Mouse (Mus musculus) brain, embryonic 18.5 days (tissue): ENCODE measurements at regions not wholly inside any gene's neighbourhood (a gene's known extent, or its start where the extent isn't known, plus 50 kb on each side); places are given as distances from the start of the nearest gene placed in this dataset.

Experiments
- DNase-seq: peaks from one replicate; pipeline ENCODE4 v3.0.0-alpha.2; 2012; ENCODE audit warnings: low read depth, low spot score

GRCm38 (mm10) chr1:81746013-81746412, 486.9 kb upstream of the Gm9747 start:
- DNase-seq, result no peak

DNA sequence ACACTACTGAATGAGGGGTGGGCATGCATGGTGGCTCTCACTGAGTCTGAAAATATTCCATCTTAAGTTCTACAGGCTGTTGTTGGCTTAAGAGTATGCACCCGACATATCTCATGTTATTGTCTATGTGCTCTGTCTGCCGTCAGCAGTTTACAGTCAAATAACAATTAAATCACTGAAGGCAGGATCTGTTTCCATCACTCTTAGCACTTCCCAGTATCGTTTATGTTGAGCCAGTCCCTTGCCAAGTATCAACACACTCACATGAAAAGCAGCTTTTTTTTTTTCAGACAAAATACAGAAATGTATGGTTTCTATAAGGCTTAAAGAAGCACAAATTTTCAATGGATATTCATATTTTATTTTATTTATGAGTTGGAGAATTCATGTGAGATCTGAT, 485.9 kb upstream of the Gm9747 start:
- no peak for DNase-seq

DNA sequence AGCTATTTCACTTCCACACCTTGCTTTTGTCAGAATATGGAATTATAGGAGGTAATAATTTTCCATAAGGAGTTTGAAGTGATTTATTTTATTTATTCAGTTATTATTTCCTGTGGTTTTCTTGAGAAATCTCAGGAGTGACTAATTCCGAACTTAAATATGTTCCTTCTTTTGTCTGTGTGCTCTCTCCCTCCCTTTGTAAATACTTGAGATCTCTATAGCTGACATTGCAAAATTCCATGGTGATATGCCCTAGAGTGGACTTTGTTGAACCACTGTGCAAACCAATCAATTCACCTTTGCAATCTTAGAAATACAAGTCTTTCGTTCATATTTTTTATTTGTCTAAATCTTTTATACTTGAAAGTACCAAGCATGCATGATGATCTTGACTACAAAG, 478.8 kb upstream of the Gm9747 start:
- no peak for DNase-seq

GRCm38 (mm10) chr1:81755281-81755680, 477.6 kb upstream of the Gm9747 start:
- no peak for DNase-seq

DNA sequence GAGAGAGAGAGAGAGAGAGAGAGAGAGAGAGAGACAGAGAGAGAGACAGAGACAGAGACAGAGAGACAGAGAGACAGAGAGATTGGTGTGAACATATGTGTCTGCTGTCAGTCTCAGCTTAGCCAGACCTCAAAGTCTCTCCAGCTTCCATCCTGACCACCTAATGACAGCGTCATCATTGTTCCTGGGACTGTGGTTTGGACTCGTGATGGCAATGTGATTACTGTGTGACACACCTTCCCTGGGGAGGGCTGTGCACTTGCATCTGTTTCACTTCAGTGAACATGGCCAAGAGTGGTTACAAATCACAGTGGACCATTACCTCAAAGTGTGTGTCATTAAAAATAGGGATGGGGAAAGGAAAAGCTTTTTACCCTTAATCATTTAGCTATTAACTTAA, 477.2 kb upstream of the Gm9747 start:
- no peak for DNase-seq

- DNase-seq, result no peak
These were observed 473.0 kb upstream of the Gm9747 start for GRCm38 (mm10) chr1:81759919-81760318.

DNA sequence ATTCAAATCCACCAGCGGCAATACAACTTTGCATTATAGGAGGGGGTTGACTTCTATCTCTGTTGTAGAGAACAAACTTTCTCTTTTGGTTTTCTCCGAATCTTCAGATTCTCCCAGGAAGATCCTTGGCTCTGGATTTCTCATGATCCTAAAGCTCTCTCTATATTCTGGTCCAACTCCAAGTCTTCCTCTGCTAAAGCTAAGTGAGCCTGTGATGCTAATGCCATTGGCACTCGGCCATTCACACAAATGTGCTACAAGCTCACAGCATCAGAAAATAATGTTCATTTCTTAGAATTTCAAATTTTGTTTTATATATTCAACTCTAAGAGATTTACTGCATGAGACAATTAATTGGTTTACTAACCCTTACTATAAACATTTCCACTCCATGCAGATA, 461.2 kb upstream of the Gm9747 start:
- DNase-seq, result peak; percentile 12

DNA sequence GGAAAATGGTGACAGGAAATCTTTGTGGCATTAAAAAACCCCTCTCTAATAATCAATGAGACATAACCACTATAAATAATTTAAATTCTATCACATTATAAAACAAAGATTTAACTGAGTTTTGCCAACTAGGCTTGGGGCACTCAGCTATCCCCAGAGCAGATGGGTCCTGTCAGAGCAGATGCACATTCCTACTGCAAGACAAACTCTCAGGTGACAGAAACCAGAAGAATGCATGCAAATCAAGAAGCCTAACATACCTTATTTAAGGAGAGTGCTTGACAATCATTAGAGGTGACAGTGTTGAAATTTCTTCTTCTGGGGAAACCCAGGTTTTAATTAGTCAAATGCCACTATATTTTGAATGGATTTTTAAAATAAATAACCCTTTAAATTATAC, 452.3 kb upstream of the Gm9747 start:
- no peak for DNase-seq

GRCm38 (mm10) chr1:81784305-81784704, 448.6 kb upstream of the Gm9747 start:
- DNase-seq, result no peak

GRCm38 (mm10) chr1:81794771-81795170, 438.1 kb upstream of the Gm9747 start:
- no peak for DNase-seq

DNA sequence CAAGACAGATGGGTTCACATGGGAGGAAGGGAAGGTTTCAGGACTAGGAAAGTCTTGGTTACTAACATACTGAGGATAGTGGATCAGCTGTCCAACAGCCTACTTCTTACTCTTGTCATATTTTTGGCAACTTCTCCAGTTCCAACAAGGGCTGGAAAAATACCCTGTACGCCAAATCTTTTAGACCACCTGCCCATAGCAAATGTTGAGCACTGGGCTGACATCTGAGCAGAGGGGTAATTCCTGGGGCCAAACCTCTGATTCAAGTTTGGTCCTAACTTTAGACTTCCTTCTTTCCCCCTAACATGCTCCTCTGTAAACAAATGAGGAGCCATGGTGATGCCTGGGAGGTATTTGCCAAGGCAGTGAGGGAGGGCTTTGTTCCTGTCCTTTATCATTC, 437.5 kb upstream of the Gm9747 start:
- DNase-seq, result no peak

DNA sequence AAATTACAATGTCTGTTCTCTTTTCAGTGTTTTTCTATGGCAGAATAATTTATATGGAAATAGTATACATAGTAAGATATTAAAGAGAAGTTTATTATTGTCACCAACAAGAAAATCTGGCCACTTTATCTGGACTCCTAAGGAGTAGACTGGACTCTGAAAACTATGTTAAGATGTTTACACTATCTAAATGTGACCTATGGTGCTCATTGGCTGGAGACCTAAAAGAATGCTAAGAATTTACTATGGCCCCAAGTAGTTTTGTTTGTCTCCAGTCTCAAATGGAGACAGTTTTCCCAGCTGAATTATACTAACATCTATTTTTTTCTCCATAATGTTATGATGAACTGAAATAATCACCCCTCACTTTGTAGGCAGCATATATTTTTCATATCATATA, 421.3 kb upstream of the Gm9747 start:
- no peak for DNase-seq

DNA sequence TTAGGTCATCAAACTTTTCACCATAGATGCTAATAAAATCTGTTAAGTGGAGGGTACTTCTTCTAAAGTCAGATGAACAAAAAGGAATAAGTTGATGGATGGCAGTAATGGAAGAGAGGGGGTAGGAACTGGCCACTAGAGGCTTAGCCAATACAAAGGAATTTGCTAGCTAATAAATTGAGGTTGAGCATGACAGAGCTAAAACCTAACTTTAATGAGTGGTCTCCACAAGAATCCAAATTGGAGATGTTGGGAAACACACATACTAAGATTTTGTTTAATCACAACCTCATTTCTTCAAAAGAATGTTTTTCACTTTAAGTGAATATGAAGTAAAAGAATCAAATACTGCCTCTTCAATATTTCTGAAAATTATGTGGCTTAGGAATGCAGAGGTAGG, 414.0 kb upstream of the Gm9747 start:
- no peak for DNase-seq

GRCm38 (mm10) chr1:81841966-81842365, 390.9 kb upstream of the Gm9747 start:
- DNase-seq, result no peak

DNA sequence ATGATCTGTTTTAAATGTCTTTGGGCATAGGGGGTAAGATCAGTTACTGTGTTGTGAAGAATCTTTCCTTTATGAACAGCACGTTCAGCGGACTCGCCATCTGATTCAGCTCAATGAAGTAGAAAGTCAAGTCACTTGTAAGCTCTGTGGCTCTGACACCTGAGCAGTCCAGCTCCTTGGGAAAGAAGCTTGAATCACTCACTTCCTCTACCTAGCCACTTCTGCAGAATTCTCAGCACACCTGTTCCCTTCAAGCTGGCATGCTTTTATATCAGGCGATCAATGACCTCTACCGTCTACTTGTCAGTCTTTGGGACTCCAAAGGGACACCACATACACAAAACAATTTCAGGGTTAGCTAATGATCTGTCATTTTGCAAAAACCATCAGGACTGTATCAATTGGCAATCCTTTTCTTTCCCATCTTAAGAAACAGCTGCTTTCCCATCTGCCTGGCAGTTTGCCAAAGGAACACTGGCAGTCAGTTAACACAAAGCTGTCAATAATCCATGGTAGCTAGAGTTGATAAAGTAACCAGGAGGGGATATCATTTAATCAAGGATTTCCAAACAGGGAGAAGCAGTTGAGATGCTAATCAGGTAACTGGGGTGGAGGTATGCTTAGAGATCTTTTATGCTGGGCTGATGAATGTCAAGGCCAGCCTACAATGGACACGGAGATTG, 382.3 kb upstream of the Gm9747 start:
- DNase-seq, result no peak

GRCm38 (mm10) chr1:81859464-81859863, 373.4 kb upstream of the Gm9747 start:
- no peak for DNase-seq

DNA sequence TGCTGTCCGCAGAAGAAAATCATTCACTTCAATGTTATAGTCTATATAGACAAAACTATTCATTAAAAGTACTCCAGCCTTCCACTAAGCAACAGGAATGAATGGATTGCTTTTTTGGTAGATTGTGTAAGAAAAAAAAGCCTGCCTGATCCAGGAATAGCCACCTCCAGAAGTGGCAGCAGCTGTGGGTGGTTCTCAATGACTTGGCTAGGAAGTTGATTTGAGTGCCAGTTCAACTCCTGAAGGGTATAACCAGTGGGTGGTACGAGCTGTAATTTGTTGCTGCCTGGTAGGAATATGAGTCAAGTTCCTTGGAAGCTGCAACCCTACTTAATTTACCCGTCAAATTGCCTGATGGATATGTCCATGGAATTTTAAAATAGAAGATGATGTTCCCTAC, 368.3 kb upstream of the Gm9747 start:
- DNase-seq, result no peak

DNA sequence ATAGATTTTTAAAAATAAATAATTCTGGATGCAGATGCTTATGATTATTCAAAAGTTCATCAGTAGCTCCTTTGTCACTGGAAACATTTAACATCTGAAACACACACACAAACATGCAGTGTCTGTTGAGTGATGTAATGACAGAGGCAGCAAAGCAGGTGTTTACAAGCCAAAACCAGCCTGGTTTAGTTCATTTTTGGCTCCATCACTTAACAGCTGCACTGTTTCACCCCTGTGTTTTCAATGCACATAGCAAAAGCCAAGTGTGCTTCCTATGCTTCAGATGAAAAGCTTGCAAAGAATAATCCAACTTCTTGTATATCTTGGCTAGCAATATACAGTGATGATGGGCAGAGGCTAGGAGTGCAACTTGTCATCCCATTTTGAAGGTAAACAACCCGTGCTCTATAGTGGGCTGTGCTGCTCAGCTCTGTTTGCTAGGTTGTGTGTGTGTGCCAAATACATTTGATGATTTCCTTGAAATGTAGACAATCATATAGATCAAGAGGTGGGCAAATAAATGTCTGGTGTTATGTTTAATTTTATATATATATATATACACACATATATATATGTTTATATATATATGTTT, 345.9 kb upstream of the Gm9747 start:
- DNase-seq, result no peak

- no peak for DNase-seq
These were observed 335.7 kb upstream of the Gm9747 start for GRCm38 (mm10) chr1:81897241-81897640.

GRCm38 (mm10) chr1:81900843-81901242, 332.1 kb upstream of the Gm9747 start:
- no peak for DNase-seq

- DNase-seq, result no peak
These were observed 328.9 kb upstream of the Gm9747 start for GRCm38 (mm10) chr1:81904056-81904455.

- no peak for DNase-seq
These were observed 320.3 kb upstream of the Gm9747 start for GRCm38 (mm10) chr1:81912607-81913006.

GRCm38 (mm10) chr1:81913561-81913964, 319.3 kb upstream of the Gm9747 start:
- no peak for DNase-seq

DNA sequence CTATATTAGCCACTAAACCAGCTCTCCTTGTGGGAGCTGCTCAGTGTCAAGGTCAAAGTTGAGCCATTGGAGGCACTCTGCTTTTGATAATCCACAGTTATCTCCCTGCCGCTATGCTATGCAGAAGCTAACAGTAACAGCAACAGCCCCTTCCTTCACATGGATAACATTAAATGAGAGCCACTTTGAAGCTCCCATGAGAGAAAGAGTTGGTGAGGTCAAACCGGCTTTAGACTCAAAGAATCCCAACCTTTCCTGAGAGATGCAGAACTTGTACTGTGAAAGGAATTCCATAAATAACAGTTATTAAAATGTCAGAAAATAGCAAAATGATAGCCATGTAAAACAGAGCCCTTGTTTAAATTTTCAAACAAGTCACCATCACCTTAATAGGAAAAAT, 316.1 kb upstream of the Gm9747 start:
- DNase-seq, result no peak
